Mouse (Mus musculus) kidney, adult 2 months (tissue): Measurements from ENCODE around the gene Mbd5.

Source experiments
- CTCF ChIP-seq: fragments of 200-500 bp; conservative IDR thresholded peaks from 2 replicates; pipeline ENCODE4 v1.5.1; 2011; ENCODE audit warnings: low read depth, mild to moderate bottlenecking, control low read depth, low read length, moderate library complexity, mixed read lengths; ENCODE audit not compliant: insufficient read depth, insufficient read length
- POLR2A ChIP-seq: fragments of 200-500 bp; IDR thresholded peaks from one replicate; pipeline ENCODE4 v1.6.1; 2011; ENCODE audit warnings: low read depth, low read length, control low read depth

- TF ChIP-seq CTCF, result no peak
- TF ChIP-seq POLR2A, result no peak
Observed at GRCm38 (mm10) chr2:49286965-49287364, 337.7 kb downstream of the Mbd5 start.
